Mouse (Mus musculus) liver, embryonic 14 days (tissue): ENCODE results near the gene Tmf1. TPM values are rescaled to one million over a fixed set of nuclear protein-coding genes. Genes with fewer than 3 reads are reported as not detected.

Experiments used
- polyA plus RNA-seq: library from polyadenylated mRNA; depleted of rRNA; stranded (reverse); fragments of >200 nt; gene quantifications from 2 replicates; pipeline ENCODE4 v1.2.3, GENCODE M21; 2012; rRNA removed

Tmf1 gene
- polyA plus RNA-seq = 1.7 and 1.9 TPM in 2 replicates

DNA sequence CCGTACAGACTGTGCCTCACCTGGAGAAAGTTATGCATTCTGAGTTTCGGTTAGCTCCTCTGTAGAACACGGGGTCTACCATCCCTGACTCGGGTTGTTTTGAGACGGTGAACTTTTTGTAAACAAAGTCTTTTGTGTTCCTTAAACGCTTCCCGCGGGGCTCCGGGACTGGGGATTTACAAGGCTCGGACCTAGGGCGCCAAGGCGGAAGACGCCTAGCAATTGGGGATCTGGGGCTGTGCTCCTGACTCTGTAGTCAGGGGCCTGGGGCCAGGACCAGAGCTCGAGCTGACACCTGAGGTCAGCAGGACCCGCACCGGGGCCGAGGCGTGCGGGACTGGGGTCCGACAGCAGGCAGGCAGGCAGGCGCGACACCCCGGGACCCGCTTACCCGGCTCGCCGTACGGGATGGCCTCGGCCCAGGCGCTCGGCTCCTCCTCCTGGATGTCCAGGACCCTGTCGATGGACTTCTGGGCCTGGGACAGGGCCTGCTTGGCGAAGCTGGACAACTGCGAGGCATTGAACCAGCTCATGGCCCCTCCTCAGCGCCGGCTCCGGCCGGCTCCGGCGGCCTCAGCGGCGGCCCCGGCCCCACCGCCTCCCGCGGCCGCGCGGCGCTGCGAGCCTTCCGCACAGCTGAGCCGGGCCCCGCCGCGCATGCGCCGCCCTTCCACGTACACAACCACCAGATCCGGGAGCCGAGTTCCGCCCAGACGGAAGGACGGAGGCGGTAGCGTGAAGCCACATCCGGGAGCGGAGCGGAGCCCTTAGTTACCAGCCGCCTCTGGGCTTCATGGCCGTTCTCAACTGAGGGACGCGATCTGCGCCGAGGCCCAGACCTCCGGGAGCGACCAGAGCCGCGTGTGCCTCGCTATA, at the start of gene Tmf1:
TSS of gene Tmf1 (minus strand) at position 632 of the 876 bp plus-strand sequence.

DNA sequence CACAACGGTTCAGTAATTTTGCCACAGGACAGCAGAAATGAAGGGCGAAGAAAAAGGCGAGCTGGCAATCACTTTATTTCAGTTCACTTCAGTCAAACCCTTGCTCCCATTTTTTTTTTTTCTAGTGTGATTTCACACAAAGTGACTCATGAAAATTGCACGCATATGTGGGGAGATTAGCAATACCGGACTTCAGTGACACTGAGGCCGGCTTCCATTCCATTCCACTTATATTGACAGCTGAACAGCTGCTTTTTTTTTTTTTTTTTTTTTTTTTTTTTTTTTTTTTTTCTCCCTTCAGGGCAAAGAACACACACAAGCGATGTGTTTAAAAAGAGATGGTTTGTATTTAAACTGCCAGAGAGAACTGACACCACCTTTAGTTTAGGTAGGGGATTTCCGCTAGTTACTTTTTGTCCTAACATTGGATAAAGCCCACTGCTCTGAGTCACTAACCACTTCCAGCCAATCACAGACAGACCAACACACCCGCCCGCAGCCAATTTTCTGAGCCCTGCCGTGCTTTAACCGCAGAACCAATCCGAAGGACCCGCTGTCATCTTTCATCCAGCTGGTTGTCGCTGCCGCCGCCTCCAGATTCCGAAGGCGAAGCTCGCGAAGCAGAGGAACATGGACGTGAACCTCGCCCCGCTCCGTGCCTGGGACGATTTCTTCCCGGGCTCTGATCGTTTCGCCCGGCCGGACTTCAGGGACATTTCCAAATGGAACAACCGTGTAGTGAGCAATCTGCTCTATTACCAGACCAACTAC, 31.5 kb upstream of the Tmf1 start, which contains the start of gene Arl6ip5:
TSS of gene Arl6ip5 (plus strand) at position 499 of the 771 bp plus-strand sequence.

DNA sequence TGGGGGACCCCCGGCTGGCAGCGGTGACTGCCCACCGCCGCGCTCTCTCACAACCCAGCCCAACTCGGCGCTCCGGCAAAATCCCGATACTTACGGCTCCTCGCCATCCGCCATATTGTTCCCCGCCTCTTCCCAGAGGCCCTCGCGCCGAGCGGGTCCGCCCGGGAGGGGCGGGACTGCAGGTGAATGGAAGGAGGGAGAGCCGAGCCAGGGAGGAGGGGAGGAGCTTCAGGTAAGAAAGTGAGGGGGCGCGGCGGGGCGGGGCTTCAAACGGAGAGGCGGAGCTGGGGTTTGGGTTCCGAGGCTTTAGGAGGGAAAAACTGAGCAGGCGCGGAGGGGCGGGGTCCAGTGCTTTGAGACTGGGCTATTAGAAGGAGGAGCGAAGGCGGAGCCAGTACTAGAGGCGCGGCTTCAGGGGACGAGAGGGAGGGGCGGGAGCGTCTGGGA, 26.5 kb upstream of the Tmf1 start, which contains the start of gene Uba3:
TSS of gene Uba3 (minus strand) at position 209 of the 447 bp plus-strand sequence.

GRCm38 (mm10) chr6:97148383-97149251, 30.3 kb downstream of the Tmf1 start, which contains the start of gene Eogt:
Gene Eogt (minus strand): TSS chr6:97149182.

Other genes starting within 250 kb of the Tmf1 start
- not detected in 2 replicates for gene Fam19a4, start 118.7 kb downstream of the Tmf1 start, polyA plus RNA-seq
- gene Eogt, start 29.9 kb downstream of the Tmf1 start, polyA plus RNA-seq = 1.9 and 2.0 TPM in 2 replicates
- gene Uba3, start 26.5 kb upstream of the Tmf1 start, polyA plus RNA-seq = 22.4 and 25.4 TPM in 2 replicates
- gene Arl6ip5, start 31.6 kb upstream of the Tmf1 start, polyA plus RNA-seq = 24.1 and 27.7 TPM in 2 replicates
- 0.02 and 0.40 TPM in 2 replicates for gene Lmod3, start 73.6 kb upstream of the Tmf1 start, polyA plus RNA-seq